Mouse (Mus musculus) T-helper 2 cell (primary cell): ENCODE data around the gene Ranbp9.

Source experiments
- in situ Hi-C: fragments of 300-600 bp; cut with MboI, MseI; formaldehyde crosslinking; loops from one replicate; pipeline ENCODE4 v1.15.1; 2025; ENCODE audit warnings: high pct_unique_total_duplicates

The Ranbp9 gene

DNA sequence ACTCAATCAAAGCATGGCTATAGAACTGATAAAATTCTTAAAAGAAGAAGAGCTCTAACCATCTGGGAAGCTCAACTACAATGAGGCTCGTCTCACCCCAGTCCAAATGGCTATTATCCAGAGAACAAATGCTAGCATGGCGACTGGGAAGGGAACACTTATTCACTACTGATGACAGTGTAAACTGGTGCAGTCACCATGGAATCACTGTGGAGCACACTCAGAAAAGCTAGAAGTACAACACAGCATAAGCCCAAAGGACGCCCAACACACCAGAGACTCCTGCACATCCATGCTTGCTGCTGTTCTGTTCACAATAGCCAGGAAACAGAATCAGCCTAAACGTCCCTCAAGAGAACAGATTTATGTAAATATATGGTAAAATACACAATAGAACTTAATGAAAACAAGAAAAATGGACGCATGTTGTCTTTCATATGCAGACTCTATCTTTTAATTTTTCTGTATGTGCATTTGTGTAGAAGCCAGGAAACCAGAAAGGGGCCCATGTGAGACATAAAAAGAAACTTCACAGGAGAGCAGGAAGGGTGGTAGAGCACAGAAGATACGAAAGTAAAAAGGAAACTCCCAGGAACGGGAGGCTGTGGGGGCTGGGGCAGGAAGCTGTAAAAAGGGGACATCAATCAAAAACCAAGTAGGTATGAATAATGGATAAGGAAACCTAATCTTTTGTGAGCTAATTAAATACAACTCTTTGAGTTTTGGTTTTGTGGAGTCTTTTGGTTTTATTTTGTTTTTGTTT is 28.1 kb downstream of the Ranbp9 start:
- in situ Hi-C loops, result no loop called here

DNA sequence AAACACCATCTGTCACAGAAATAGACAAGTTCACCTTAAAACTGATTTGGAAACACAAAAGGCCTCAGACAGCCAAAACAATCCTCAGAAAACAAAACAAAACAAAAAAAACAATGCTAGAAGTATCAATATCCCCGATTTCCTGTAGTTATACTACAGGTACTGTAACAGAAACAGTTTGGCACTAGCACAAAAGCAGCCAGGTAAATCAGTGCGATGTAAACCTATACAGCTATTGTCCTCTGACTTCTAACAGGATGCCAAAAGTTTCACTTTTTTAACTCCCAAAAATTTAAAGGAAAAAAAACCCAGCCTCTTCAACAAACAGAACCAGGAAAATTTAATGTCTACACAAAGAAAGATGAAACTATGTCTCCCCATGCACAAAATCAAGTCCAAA is 28.9 kb downstream of the Ranbp9 start:
- in situ Hi-C loops, result no loop called here

- in situ Hi-C loops, result no loop called here
Measured at GRCm38 (mm10) chr13:43450686-43451085, 30.4 kb downstream of the Ranbp9 start.

DNA sequence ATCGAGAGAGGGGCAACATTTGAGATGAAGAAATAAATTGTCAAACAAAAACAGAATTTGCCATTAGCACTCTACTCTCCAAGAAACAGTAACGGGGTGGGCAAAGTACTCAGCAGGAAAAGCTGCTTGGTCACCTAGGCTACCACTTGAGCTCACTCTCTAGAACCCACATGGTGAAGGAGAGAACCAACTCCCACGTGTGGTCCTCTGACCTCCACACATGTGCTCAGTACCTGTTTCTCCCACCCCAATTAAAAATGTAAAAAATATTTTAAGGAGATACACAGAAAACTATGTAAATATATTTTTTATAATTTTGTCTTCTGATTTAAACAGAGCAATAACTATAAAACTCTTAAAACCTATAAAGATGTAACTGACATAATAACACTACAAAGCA is 33.4 kb downstream of the Ranbp9 start:
- in situ Hi-C loops, result no loop called here

- in situ Hi-C loops, result no loop called here
Measured at GRCm38 (mm10) chr13:43445754-43446153, 35.3 kb downstream of the Ranbp9 start.

- in situ Hi-C loops, result no loop called here
Measured at GRCm38 (mm10) chr13:43444717-43445116, 36.4 kb downstream of the Ranbp9 start.

DNA sequence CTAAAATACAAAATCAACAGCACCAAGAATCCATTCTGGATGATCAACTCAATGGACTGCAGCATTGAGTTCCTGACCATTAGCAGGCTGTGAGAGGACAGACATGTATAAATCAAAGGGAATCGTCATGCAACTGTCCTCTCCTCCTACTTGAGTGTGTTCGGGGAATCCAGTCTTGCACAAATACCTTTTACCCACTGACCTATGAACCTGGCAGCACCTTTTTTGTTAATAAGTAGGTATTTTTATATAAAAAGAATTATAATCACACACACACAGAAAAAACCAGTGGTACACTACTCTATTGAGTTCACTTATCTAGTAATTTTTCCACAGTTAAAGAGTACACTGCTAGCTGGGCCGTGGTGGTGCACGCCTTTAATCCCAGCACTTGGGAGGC is 37.4 kb downstream of the Ranbp9 start:
- in situ Hi-C loops, result no loop called here

DNA sequence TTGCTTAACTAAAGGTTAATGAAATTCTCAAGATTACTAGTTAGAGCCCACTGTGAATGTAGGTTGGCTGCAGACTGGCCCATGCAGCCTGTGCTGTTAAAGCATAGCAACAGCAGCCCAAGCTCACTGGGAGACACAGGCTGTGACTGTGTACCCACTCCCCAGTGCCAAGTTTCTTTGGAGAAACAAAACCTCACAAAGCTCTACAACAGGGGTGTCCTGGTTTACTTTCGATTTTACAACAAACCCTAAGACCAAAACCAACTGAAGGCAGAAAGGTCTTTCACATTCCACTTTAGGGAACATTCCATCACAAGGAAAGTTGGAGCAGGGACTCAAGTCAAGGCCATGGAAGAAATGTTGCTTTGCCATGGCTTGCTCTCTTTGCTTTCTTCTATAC is 38.5 kb downstream of the Ranbp9 start:
- in situ Hi-C loops, result no loop called here

- in situ Hi-C loops, result no loop called here
Measured at GRCm38 (mm10) chr13:43440376-43440775, 40.7 kb downstream of the Ranbp9 start.

DNA sequence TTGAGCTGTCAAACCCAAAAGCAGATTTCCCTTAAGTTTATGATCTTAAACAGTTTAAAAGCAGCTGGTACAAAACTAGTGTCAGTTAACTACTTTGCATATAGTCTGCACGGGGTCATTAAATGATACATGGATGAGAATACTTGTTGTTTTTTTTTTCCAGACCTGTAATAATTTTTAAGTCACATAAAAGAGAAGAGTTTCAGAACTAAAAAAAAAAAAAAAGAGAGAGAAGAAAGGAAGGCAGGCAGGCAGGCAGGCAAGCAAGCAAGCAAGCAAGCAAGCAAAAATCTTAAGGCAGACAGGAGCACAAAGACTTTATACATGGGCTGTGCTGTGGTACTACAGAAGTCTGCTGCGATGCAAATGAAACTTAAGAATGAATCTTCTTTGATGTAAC is 47.7 kb downstream of the Ranbp9 start:
- in situ Hi-C loops, result no loop called here

DNA sequence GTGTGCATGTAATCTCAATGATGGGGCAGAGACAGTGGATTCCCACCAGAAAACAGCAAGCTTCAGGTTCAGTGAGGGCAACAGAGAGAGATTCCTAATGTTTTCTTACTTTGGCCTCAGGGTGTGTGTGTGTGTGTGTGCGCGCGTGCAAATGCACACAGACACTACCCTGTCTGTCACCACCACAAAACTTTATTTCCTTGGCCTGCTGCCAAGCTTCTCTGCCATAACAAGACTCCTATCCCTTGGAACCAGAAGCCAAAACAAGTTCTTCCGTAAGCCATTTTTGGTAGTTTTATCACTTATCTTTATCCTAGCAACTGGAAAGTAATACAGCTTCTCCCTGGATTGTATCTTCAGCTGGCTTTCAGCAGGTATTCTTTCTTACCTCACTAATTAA is 52.6 kb downstream of the Ranbp9 start:
- in situ Hi-C loops, result no loop called here

DNA sequence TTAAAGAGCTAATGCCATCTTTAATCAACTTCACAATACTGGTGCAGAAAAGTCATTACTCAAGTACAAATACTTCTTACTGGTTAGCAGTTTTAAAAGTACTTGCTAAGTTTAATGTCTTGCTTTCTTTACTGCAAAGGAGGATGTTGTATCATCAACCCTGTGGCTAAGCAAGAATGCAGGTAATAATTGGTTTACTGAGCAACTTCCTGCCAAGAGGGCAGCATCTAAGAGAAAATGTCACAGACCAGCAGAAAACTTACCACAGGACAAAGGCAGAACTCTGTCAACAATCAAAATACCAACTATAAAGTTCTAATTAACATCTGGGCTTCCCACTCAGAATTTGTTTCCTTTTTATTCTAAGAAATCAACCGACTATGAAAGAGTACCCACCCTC is 65.8 kb downstream of the Ranbp9 start:
- in situ Hi-C loops, result no loop called here

DNA sequence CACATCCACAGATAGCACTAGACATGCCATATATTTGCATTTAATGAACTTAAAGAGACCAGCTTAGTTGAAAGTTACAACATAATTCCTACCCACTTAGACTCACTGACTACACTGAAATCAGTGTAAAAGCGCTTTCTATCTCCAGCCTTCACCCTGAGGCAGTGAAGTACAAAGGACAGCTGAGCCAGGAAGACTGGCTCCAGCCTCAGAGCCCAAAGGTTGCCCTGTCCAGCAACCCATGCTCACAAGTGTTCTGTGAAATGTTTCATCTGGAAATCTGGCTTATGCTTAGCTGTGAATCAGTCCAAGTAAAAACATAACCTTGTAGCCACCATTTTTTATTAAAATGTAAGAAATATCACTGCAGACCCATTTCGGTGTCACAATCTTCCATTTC is 67.5 kb downstream of the Ranbp9 start:
- in situ Hi-C loops, result no loop called here

- in situ Hi-C loops, result no loop called here
Measured at GRCm38 (mm10) chr13:43412311-43412710, 68.8 kb downstream of the Ranbp9 start.

DNA sequence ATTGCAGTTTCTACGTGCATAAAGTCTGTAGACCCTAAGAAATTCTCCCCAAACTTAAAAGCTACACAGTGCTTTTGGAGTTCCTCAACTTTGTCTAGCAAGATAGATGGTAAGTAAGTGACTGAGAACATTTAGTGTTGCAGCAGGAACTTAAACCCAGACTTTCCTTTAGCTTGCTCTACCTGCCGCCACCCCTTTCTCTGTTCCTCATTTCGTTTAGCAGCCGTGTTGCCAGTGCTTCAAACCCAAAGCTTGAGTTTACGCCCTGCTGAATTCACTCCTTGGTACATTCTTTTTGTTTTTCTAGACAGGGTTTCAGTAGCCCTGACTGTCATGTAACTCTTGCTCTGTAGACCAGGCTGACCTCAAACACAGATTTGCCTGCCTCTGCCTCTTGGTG is 81.5 kb downstream of the Ranbp9 start:
- in situ Hi-C loops, result no loop called here

DNA sequence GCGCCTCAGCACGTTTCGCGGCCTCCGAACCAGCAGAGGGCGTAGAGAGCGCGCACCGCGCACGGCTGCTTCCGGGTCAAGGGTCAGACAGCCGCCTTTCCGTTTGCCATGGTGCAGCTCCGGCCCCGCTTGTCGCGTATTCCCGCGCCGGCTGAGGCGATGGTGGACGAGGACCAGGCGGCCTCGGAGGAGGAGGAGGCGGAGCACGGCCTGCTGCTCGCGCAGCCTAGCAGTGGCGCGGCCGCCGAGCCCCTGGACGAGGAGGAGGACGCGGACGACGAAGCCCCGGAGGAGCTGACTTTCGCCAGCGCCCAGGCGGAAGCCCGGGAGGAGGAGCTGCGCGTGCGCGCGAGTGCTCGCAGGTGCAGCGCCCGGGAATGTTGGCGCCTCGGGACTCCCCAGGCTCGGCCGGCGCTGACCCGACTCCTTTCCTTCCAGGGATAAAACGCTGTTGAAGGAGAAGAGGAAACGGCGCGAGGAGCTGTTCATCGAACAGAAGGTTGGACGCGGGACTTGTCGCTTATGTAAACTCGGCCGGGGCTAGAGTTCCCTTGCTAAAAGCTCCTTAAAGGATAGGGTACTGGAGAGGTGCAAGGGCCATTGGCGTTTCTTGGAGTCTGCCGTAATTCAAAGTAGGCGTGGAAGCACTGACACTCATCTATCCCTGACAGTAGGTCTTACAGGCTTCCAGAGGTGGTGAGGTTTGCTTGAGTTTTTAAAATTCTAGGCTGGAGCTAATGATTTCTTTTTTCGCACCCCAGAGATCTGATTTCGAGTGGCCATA is 82.6 kb downstream of the Ranbp9 start, which contains the start of gene Nol7:
Nol7 (plus strand) TSS at position 94 of the 784 bp plus-strand sequence.
- in situ Hi-C loops, result no loop called here

- in situ Hi-C loops, result no loop called here
Measured at GRCm38 (mm10) chr13:43397700-43398296, 83.3 kb downstream of the Ranbp9 start.

DNA sequence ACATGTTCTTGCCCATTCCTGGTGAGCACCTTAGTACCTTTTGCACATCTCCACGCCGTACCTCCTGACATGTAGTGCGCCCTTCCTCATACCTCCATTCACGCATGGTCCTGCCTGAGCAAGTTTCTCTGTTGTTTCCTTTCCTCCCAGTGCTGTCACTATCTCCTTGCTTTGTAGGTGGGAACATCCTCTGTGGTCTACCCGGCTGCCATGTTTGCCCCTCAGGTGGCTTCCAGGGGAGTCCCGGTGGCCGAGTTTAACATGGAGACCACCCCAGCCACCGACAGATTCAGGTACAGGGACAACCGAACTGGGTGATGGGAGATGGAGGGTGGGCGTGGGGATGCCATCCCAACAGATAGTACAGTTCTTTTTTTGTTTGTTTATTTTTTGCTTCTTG is 95.8 kb downstream of the Ranbp9 start:
- in situ Hi-C loops, result no loop called here

- in situ Hi-C loops, result loop anchor here (10.0 kb wide), 1 partner anchor 875 kb away; no protein-coding TSS in a partner anchor
Measured at GRCm38 (mm10) chr13:43379989-43380388, 101.1 kb downstream of the Ranbp9 start.

- in situ Hi-C loops, result loop anchor here (10.0 kb wide), 1 partner anchor 880 kb away; no protein-coding TSS in a partner anchor
Measured at GRCm38 (mm10) chr13:43374918-43375432, 106.1 kb downstream of the Ranbp9 start.

- in situ Hi-C loops, result loop anchor here (10.0 kb wide), 1 partner anchor 881 kb away; no protein-coding TSS in a partner anchor
Measured at GRCm38 (mm10) chr13:43374205-43374604, 106.9 kb downstream of the Ranbp9 start.

DNA sequence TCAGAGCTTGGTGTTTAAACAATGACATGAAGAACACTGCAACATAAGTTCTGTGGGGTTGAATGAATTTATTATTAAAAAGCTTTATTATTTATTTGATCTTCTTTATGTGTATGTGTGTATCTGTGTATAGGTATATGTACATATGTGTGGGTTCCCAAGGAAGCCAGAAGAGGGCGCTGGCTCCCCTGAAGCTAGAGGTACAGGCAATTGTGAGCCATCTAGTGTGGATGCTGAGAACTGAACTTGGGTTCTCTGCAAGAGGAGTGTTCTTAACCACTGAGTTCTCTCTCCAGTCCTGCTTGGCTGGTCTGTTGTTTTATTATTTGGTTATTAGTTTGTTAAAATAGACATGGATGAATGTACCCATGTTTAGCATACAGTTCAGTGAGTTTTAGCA is 108.2 kb downstream of the Ranbp9 start:
- in situ Hi-C loops, result loop anchor here (10.0 kb wide), 1 partner anchor 882 kb away; no protein-coding TSS in a partner anchor
